Mouse (Mus musculus) limb, embryonic 14.5 days (tissue): ENCODE measurements around the gene Rab5if. TPM values are rescaled to one million over a fixed set of nuclear protein-coding genes. Genes with fewer than 3 reads are reported as not detected.
A peak's percentile ranks its signal among the peaks of the same experiment; 100 is the strongest.
"Not testable (repeated sequence)": the region's sequence is repeated elsewhere in the genome, so short reads cannot be mapped to it uniquely, and the experiment has no call there.

Source experiments
- ATAC-seq: fragments of 200-750 bp; cut with Nextera tagmentation; 2 replicates; pipeline ENCODE4 v1.8.0; 2017; ENCODE audit warnings: low read depth, moderate number of reproducible peaks, moderate TSS enrichment; ENCODE audit not compliant: low FRiP score
- DNase-seq: peaks from one replicate; pipeline ENCODE4 v3.0.0-alpha.2; 2015; ENCODE audit warnings: low spot score
- H3K27ac ChIP-seq: fragments of 300-500 bp; sonication (generic); replicated peaks from 2 replicates; pipeline ENCODE4 v1.5.1; 2014; ENCODE audit warnings: low read depth, mild to moderate bottlenecking, low read length, moderate library complexity, mixed read lengths
- H3K27me3 ChIP-seq: fragments of 300-500 bp; sonication (generic); 2 replicates; pipeline ENCODE4 v1.6.1; 2014; ENCODE audit warnings: low read length, mixed read lengths; ENCODE audit not compliant: control insufficient read depth, insufficient read depth
- H3K36me3 ChIP-seq: fragments of 300-500 bp; sonication (generic); 2 replicates; pipeline ENCODE4 v1.6.1; 2014; ENCODE audit warnings: mild to moderate bottlenecking, low read length, moderate library complexity, mixed read lengths; ENCODE audit not compliant: control insufficient read depth, insufficient read depth
- H3K4me1 ChIP-seq: fragments of 300-500 bp; sonication (generic); 2 replicates; pipeline ENCODE4 v1.6.1; 2014; ENCODE audit warnings: antibody characterized with exemption, low read length, mixed read lengths; ENCODE audit not compliant: control insufficient read depth, insufficient read depth
- H3K4me2 ChIP-seq: fragments of 300-500 bp; sonication (generic); replicated peaks from 2 replicates; pipeline ENCODE4 v1.6.1; 2014; ENCODE audit warnings: low read depth, mild to moderate bottlenecking, low read length, moderate library complexity; ENCODE audit not compliant: severe bottlenecking
- H3K4me3 ChIP-seq: fragments of 300-500 bp; sonication (generic); replicated peaks from 2 replicates; pipeline ENCODE4 v1.5.1; 2014; ENCODE audit warnings: low read length
- H3K9ac ChIP-seq: fragments of 300-500 bp; sonication (generic); 2 replicates; pipeline ENCODE4 v1.6.1; 2014; ENCODE audit warnings: mild to moderate bottlenecking, low read depth, low read length, moderate library complexity; ENCODE audit not compliant: severe bottlenecking
- H3K9me3 ChIP-seq: fragments of 300-500 bp; sonication (generic); 2 replicates; pipeline ENCODE4 v1.6.1; 2016; ENCODE audit warnings: low read length; ENCODE audit not compliant: control insufficient read depth
- POLR2A ChIP-seq: fragments of 200-500 bp; IDR thresholded peaks from 2 replicates; pipeline ENCODE4 v1.8.0; 2012; ENCODE audit warnings: inconsistent platforms, mild to moderate bottlenecking, moderate library complexity, borderline replicate concordance; ENCODE audit not compliant: insufficient read depth, insufficient read length; ENCODE audit errors: extremely low read depth
- WGBS: fragments of 180-500 bp; shearing (Covaris S2); extraction: QIAGEN DNeasy Blood & Tissue Kit; methylation state at CpG from one replicate; pipeline ENCODE4 v1.1.7; 2014; 5-methylcytosine and 5-hydroxymethylcytosine counted together
- polyA plus RNA-seq, 2 experiments: library from polyadenylated mRNA; depleted of rRNA in 1 of 2; stranded (reverse) in 1 of 2; unstranded in 1 of 2; fragments of >200 nt; fragmentation: Nextera tagmentation in 1 of 2; extraction: Ambion mirVana in 1 of 2; gene quantifications; 2 replicates each; pipeline versions ENCODE4 v1.2.1 to v1.2.3; 2012 to 2014

Gene Rab5if
- polyA plus RNA-seq (2012; rRNA removed): 106 and 120 TPM in 2 replicates
- polyA plus RNA-seq (2014; fragmentation: Nextera tagmentation; extraction: Ambion mirVana): 167 and 171 TPM in 2 replicates

DNA sequence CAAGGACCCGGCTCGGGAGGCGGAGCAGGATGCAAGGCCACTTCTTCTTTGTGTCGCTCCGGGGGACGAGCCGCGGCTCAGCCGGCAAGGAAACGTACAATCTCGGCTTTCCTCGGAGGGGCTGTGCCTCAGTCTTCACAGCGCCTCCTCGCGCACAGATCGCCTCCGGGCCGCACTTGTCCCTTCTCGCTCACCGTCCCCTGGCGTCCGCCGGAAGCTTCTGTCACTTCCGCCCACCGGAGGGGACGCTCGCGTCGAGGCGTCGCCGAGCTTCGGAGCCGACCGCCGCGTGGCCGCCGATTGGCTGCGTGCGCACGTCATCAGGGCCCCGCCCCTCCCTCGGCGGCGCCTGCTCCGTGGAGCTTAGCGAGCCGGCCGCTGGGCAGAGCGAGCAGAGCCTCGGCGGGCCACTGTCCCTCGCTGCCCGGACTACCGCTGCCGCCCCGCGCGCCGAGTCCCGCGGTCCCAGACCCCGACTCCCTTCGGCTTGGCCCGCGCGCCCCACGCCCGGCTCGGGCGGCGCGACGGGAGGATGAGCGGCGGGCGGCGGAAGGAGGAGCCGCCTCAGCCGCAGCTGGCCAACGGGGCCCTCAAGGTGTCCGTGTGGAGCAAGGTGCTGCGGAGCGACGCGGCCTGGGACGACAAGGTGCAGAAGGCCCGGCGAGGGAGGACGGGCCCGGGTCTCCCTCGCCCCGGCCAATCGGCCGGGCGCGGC lies at the start of gene Rab5if:
Gene Rab5if, plus strand, starts transcription at position 357 of the 715 bp plus-strand sequence.
- under 1% methylated on average over 71 of the region's 98 CpGs for WGBS
- H3K36me3 ChIP-seq: peaks cover 33% of the 10 kb centered on the region
- ATAC-seq (peak; percentile 98), DNase-seq (peak; percentile 95)
- H3K9ac ChIP-seq: peak within 1 kb of the TSS; percentile 90
- H3K4me1 ChIP-seq: peaks cover 13% of the 10 kb centered on the region
- H3K9me3 ChIP-seq: no peaks in the 10 kb centered on the region
- H3K27me3 ChIP-seq: no peaks in the 10 kb centered on the region
- peak within 1 kb of the TSS; percentile 91 for H3K27ac ChIP-seq
- TF ChIP-seq POLR2A: peak; percentile 80; the same call in 1 of the 2 replicates
- peak within 1 kb of the TSS; percentile 99 for H3K4me3 ChIP-seq
- H3K4me2 ChIP-seq: peak within 1 kb of the TSS; percentile 83

DNA sequence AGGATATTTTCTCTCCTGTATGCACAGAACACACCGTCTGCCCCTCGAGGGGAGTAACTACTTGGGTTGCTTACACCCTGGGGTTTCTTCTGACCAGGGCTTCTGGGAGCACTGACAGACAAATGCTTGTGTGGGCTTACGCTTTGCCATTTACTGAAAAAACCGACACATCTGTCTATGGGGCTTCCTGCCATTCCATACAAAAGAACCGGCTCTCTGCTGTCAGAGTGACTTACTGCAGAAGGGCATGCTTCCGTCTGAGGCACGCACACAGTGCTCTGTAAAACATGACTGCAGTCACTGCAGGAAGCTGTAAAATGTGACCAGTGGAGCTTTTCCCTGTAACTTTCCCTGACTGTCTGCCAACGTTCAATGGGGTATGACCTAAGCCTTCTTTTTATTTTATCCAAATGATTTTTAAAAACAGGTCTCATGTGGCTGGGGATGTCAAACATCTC lies 48.6 kb upstream of the Rab5if start:
- Histone ChIP-seq H3K4me1 (peaks cover 20% of the 10 kb centered on the region), H3K9ac (0 out of 2 replicates have a peak overlapping the region, but pooled peaks have one; percentile 17), H3K27ac (peak overlapping the region; percentile 44; the same call in 1 of the 2 replicates), H3K36me3 (no peaks in the 10 kb centered on the region), H3K4me2 (0 out of 2 replicates have a peak overlapping the region, but pooled peaks have one; percentile 11), H3K9me3 (no peaks in the 10 kb centered on the region), H3K4me3 (no peak overlapping the region), H3K27me3 (no peaks in the 10 kb centered on the region)
- ATAC-seq (no peak), DNase-seq (peak; percentile 37)
- WGBS: 6% methylated on average over 8 of the region's 8 CpGs
- TF ChIP-seq POLR2A: no peak

DNA sequence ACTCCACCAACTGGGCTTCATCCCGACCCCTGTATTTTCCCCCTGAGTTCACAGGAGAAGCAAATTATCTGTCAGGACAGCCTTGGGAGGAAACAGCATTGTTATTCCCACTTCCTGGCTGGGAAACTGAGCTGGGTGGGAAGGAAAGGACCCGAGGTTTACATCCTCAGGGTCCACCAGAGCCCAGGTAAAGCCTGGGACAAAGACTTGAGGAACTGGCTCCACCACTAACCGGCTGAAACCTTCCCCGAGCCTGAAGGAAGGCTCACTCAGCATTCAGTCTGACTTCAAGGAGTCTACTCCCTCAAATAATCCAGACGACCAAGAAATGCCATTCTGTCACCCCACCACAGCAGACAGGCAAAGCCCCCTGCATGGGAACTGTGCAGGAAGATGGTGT lies 48.0 kb upstream of the Rab5if start:
- no peaks in the 10 kb centered on the region for H3K9me3 ChIP-seq
- DNase-seq (no peak), ATAC-seq (no peak)
- peaks cover 20% of the 10 kb centered on the region for H3K4me1 ChIP-seq
- WGBS: 24% methylated on average over 5 of the region's 5 CpGs
- TF ChIP-seq POLR2A: no peak
- no peaks in the 10 kb centered on the region for H3K36me3 ChIP-seq
- no peak overlapping the region for H3K27ac ChIP-seq
- H3K27me3 ChIP-seq: no peaks in the 10 kb centered on the region
- H3K9ac ChIP-seq: no peak overlapping the region
- no peak overlapping the region for H3K4me3 ChIP-seq
- no peak overlapping the region for H3K4me2 ChIP-seq

DNA sequence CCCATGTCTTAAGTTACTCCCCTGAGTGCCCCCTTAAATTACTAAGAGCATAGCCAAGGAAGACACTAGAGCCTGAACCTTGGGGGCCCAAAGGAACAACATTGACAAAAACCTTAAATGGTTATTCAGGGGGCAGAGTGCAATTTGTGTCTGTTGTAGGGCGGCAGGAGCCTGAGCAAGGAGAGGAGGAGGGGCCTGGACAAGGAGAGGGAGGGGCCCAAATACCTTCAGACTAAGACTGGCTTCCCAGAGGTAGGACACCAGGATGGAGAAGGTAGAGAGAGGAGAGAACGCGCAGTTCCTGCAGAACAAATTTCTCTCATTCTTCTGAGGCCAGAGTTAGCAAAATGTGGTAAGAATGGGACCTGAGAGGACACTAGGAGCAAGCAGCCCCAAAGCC lies 47.5 kb upstream of the Rab5if start:
- Histone ChIP-seq H3K4me3 (no peak overlapping the region), H3K4me2 (no peak overlapping the region), H3K9ac (no peak overlapping the region), H3K36me3 (no peaks in the 10 kb centered on the region), H3K27ac (no peak overlapping the region), H3K4me1 (peaks cover 20% of the 10 kb centered on the region), H3K27me3 (no peaks in the 10 kb centered on the region), H3K9me3 (no peaks in the 10 kb centered on the region)
- ATAC-seq (no peak), DNase-seq (no peak)
- 50% methylated on average over 3 of the region's 3 CpGs for WGBS
- no peak for TF ChIP-seq POLR2A

DNA sequence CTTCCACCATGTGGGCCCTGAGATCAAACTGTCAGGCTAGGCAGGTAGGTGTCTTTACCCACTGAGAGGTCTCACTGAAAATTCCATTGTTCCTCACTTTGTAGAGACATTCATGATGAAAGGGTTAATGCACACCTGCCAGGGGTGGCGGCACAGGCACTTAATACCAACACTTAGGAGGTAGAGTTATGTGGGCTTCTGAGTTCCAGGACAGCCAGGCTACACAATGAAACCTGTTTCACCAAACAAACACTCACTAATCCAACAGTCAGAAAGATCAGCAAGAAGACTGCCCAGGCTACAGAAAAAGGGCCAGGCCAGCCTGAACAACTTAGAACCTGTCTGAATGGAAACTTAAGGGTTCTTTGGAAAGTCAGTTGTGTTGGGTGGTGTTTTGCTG lies 46.8 kb upstream of the Rab5if start:
- 29% methylated on average over 1 of the region's 1 CpGs for WGBS
- DNase-seq (no peak), ATAC-seq (no peak)
- Histone ChIP-seq H3K4me2 (no peak overlapping the region), H3K27ac (no peak overlapping the region), H3K9me3 (no peaks in the 10 kb centered on the region), H3K4me3 (no peak overlapping the region), H3K36me3 (no peaks in the 10 kb centered on the region), H3K4me1 (peaks cover 20% of the 10 kb centered on the region), H3K9ac (no peak overlapping the region), H3K27me3 (no peaks in the 10 kb centered on the region)
- TF ChIP-seq POLR2A: no peak

DNA sequence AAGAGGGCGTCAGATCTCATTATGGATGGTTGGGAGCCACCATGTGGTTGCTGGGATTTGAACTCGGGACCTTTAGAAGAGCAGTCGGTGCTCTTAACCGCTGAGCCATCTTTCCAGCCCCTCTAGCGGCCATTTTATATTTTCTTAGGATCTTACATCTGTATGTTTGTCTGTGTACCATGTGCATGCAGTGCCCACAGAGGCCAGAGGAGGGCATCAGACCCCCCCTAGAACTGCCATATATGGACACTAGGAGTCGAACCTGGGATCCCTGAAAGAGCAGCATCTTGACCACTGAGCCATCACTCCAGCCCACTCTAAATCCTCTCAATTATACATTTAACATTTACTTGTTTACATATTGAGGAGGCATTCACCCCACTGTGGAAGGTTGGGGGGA lies 37.8 kb upstream of the Rab5if start:
- not testable (repeated sequence) for H3K27ac ChIP-seq, H3K9ac ChIP-seq, H3K27me3 ChIP-seq, H3K4me1 ChIP-seq, H3K9me3 ChIP-seq, H3K4me2 ChIP-seq, H3K4me3 ChIP-seq, H3K36me3 ChIP-seq, DNase-seq, ATAC-seq
- WGBS: 82% methylated on average over 6 of the region's 6 CpGs
